Mouse (Mus musculus) limb, embryonic 10.5 days (tissue): Measurements from ENCODE around the gene Fam98a. TPM values are rescaled to one million over a fixed set of nuclear protein-coding genes. Genes with fewer than 3 reads are reported as not detected.

Experiments
- DNase-seq: peaks from one replicate; pipeline ENCODE4 v3.0.0-alpha.2; 2017; ENCODE audit warnings: low spot score
- H3K27ac ChIP-seq: fragments of 300-500 bp; sonication (generic); 2 replicates; pipeline ENCODE4 v1.5.1; 2016; ENCODE audit warnings: mild to moderate bottlenecking
- H3K27me3 ChIP-seq: fragments of 300-500 bp; sonication (generic); 2 replicates; pipeline ENCODE4 v1.6.1; 2016; ENCODE audit warnings: low read depth, mild to moderate bottlenecking; ENCODE audit not compliant: poor library complexity, severe bottlenecking
- H3K36me3 ChIP-seq: fragments of 300-500 bp; sonication (generic); 2 replicates; pipeline ENCODE4 v1.6.1; 2016; ENCODE audit warnings: mild to moderate bottlenecking, moderate library complexity
- H3K4me1 ChIP-seq: fragments of 300-500 bp; sonication (generic); 2 replicates; pipeline ENCODE4 v1.6.1; 2016
- H3K4me3 ChIP-seq: fragments of 300-500 bp; sonication (generic); 2 replicates; pipeline ENCODE4 v1.5.1; 2016; ENCODE audit warnings: mild to moderate bottlenecking, moderate library complexity
- H3K9me3 ChIP-seq: fragments of 300-500 bp; sonication (generic); replicated peaks from 2 replicates; pipeline ENCODE4 v1.6.1; 2016; ENCODE audit warnings: mild to moderate bottlenecking
- WGBS: fragments of 180-500 bp; shearing (Covaris S2); methylation state at CpG from one replicate; pipeline ENCODE4 v1.1.7; 2016; 5-methylcytosine and 5-hydroxymethylcytosine counted together
- polyA plus RNA-seq: library from polyadenylated mRNA; unstranded; fragments of >200 nt; fragmentation: Nextera tagmentation; extraction: Ambion mirVana; gene quantifications from 2 replicates; pipeline ENCODE4 v1.2.1, GENCODE M21; 2016

Fam98a gene
- polyA plus RNA-seq, 1 experiment from 2014 or later = 24.5 TPM

GRCm38 (mm10) chr17:75536396-75537049 lies 15.2 kb downstream of the Fam98a start:
- no peak for DNase-seq
- Histone ChIP-seq H3K27ac (no peak overlapping the region), H3K4me3 (no peak overlapping the region), H3K4me1 (no peaks in the 10 kb centered on the region), H3K9me3 (no peaks in the 10 kb centered on the region), H3K27me3 (no peaks in the 10 kb centered on the region), H3K36me3 (peaks cover 34% of the 10 kb centered on the region)
- 52% methylated on average over 6 of the region's 6 CpGs for whole genome bisulfite sequencing

- H3K36me3 ChIP-seq = peaks cover 33% of the 10 kb centered on the region
- H3K27me3 ChIP-seq = no peaks in the 10 kb centered on the region
- H3K4me3 ChIP-seq = no peak overlapping the region
- H3K27ac ChIP-seq = no peak overlapping the region
- no peaks in the 10 kb centered on the region for H3K9me3 ChIP-seq
- no peak for DNase-seq
- WGBS = 92% methylated on average over 4 of the region's 4 CpGs
- no peaks in the 10 kb centered on the region for H3K4me1 ChIP-seq
These were observed 16.1 kb downstream of the Fam98a start for GRCm38 (mm10) chr17:75535612-75536011.

- Histone ChIP-seq H3K36me3 (peaks cover 31% of the 10 kb centered on the region), H3K9me3 (no peaks in the 10 kb centered on the region), H3K27me3 (no peaks in the 10 kb centered on the region), H3K4me3 (no peak overlapping the region), H3K27ac (no peak overlapping the region), H3K4me1 (no peaks in the 10 kb centered on the region)
- WGBS = 74% methylated on average over 12 of the region's 12 CpGs
- no peak for DNase-seq
These were observed 17.3 kb downstream of the Fam98a start for GRCm38 (mm10) chr17:75534314-75535020.

- peaks cover 15% of the 10 kb centered on the region for H3K36me3 ChIP-seq
- DNase-seq = no peak
- H3K4me3 ChIP-seq = no peak overlapping the region
- H3K9me3 ChIP-seq = no peaks in the 10 kb centered on the region
- H3K27ac ChIP-seq = no peak overlapping the region
- no peaks in the 10 kb centered on the region for H3K4me1 ChIP-seq
- H3K27me3 ChIP-seq = no peaks in the 10 kb centered on the region
- 78% methylated on average over 6 of the region's 6 CpGs for WGBS
These were observed 19.2 kb downstream of the Fam98a start for GRCm38 (mm10) chr17:75532469-75532986.

GRCm38 (mm10) chr17:75529222-75529935 lies 22.4 kb downstream of the Fam98a start:
- H3K9me3 ChIP-seq = no peaks in the 10 kb centered on the region
- H3K27ac ChIP-seq = no peak overlapping the region
- 94% methylated on average over 14 of the region's 14 CpGs for WGBS
- DNase-seq = no peak
- no peak overlapping the region for H3K4me3 ChIP-seq
- H3K36me3 ChIP-seq = peaks cover 6% of the 10 kb centered on the region; the same call in 1 of the 2 replicates
- H3K4me1 ChIP-seq = peaks cover under 1% of the 10 kb centered on the region; the same call in 1 of the 2 replicates
- no peaks in the 10 kb centered on the region for H3K27me3 ChIP-seq

- peaks cover 8% of the 10 kb centered on the region; the same call in 1 of the 2 replicates for H3K4me1 ChIP-seq
- no peaks in the 10 kb centered on the region for H3K9me3 ChIP-seq
- H3K27ac ChIP-seq = no peak overlapping the region
- no peaks in the 10 kb centered on the region for H3K27me3 ChIP-seq
- 87% methylated on average over 1 of the region's 1 CpGs for WGBS
- H3K36me3 ChIP-seq = peaks cover 6% of the 10 kb centered on the region; the same call in 1 of the 2 replicates
- no peak overlapping the region for H3K4me3 ChIP-seq
- DNase-seq = no peak
These were observed 25.3 kb downstream of the Fam98a start for GRCm38 (mm10) chr17:75526411-75526810.

GRCm38 (mm10) chr17:75523812-75524211 lies 27.9 kb downstream of the Fam98a start:
- no peak overlapping the region for H3K27ac ChIP-seq
- no peaks in the 10 kb centered on the region for H3K9me3 ChIP-seq
- no peaks in the 10 kb centered on the region for H3K27me3 ChIP-seq
- 65% methylated on average over 3 of the region's 3 CpGs for WGBS
- H3K4me3 ChIP-seq = no peak overlapping the region
- peaks cover 8% of the 10 kb centered on the region; the same call in 1 of the 2 replicates for H3K4me1 ChIP-seq
- no peak for DNase-seq
- H3K36me3 ChIP-seq = no peaks in the 10 kb centered on the region

GRCm38 (mm10) chr17:75522347-75523065 lies 29.2 kb downstream of the Fam98a start:
- Histone ChIP-seq H3K27ac (no peak overlapping the region), H3K27me3 (no peaks in the 10 kb centered on the region), H3K4me3 (no peak overlapping the region), H3K4me1 (peaks cover 8% of the 10 kb centered on the region; the same call in 1 of the 2 replicates), H3K9me3 (no peaks in the 10 kb centered on the region), H3K36me3 (no peaks in the 10 kb centered on the region)
- 21% methylated on average over 9 of the region's 9 CpGs for WGBS
- DNase-seq = no peak

- 17% methylated on average over 6 of the region's 6 CpGs for WGBS
- no peaks in the 10 kb centered on the region for H3K36me3 ChIP-seq
These were observed 30.4 kb downstream of the Fam98a start for GRCm38 (mm10) chr17:75521236-75521842.

GRCm38 (mm10) chr17:75519239-75519900 lies 32.4 kb downstream of the Fam98a start:
- H3K27ac ChIP-seq = no peak overlapping the region
- DNase-seq = no peak
- peaks cover 8% of the 10 kb centered on the region; the same call in 1 of the 2 replicates for H3K4me1 ChIP-seq
- no peaks in the 10 kb centered on the region for H3K27me3 ChIP-seq
- no peaks in the 10 kb centered on the region for H3K9me3 ChIP-seq
- H3K4me3 ChIP-seq = no peak overlapping the region
- H3K36me3 ChIP-seq = no peaks in the 10 kb centered on the region
- 84% methylated on average over 8 of the region's 8 CpGs for WGBS

More at GRCm38 (mm10) chr17:75521236-75521842, 30.4 kb downstream of the Fam98a start:
- Histone ChIP-seq H3K9me3 (no peaks in the 10 kb centered on the region), H3K27me3 (no peaks in the 10 kb centered on the region), H3K4me3 (no peak overlapping the region), H3K4me1 (peaks cover 8% of the 10 kb centered on the region; the same call in 1 of the 2 replicates), H3K27ac (no peak overlapping the region)
- no peak for DNase-seq

- Histone ChIP-seq H3K4me3 (no peak overlapping the region), H3K4me1 (peaks cover 5% of the 10 kb centered on the region; the same call in 1 of the 2 replicates), H3K36me3 (no peaks in the 10 kb centered on the region), H3K27me3 (no peaks in the 10 kb centered on the region), H3K27ac (no peak overlapping the region), H3K9me3 (no peaks in the 10 kb centered on the region)
- WGBS = 71% methylated on average over 8 of the region's 8 CpGs
- no peak for DNase-seq
These were observed 33.4 kb downstream of the Fam98a start for GRCm38 (mm10) chr17:75518181-75518901.
